Mouse (Mus musculus) embryonic fibroblast, embryonic 13.5 days (primary cell): ENCODE measurements around the gene Cdt1.

Experiments used
- CTCF ChIP-seq: IDR thresholded peaks from 2 replicates; pipeline ENCODE4 v1.5.1; 2011; ENCODE audit warnings: mild to moderate bottlenecking, control low read depth, low read length, moderate library complexity, borderline replicate concordance; ENCODE audit not compliant: insufficient read depth
- POLR2A ChIP-seq: IDR thresholded peaks from 2 replicates; pipeline ENCODE4 v1.6.1; 2011; ENCODE audit warnings: low read depth, mild to moderate bottlenecking, control low read depth, low read length, moderate library complexity

- TF ChIP-seq CTCF (no peak), POLR2A (no peak)
Observed at GRCm38 (mm10) chr8:122564363-122565352, 3.2 kb upstream of the Cdt1 start.
